Mouse (Mus musculus): ENCODE measurements around the gene Ace. TPM values are rescaled to one million over a fixed set of nuclear protein-coding genes. Genes with fewer than 3 reads are reported as not detected.

The Ace gene
- 13.6 and 16.5 TPM in 2 replicates for polyA plus RNA-seq (2012; rRNA removed)

GRCm38 (mm10) chr11:105967741-105968574, at the start of gene Ace:
Gene Ace (plus strand): TSS chr11:105967945.
- DNase-seq (ENCODE audit: low spot score) = no peak

DNA sequence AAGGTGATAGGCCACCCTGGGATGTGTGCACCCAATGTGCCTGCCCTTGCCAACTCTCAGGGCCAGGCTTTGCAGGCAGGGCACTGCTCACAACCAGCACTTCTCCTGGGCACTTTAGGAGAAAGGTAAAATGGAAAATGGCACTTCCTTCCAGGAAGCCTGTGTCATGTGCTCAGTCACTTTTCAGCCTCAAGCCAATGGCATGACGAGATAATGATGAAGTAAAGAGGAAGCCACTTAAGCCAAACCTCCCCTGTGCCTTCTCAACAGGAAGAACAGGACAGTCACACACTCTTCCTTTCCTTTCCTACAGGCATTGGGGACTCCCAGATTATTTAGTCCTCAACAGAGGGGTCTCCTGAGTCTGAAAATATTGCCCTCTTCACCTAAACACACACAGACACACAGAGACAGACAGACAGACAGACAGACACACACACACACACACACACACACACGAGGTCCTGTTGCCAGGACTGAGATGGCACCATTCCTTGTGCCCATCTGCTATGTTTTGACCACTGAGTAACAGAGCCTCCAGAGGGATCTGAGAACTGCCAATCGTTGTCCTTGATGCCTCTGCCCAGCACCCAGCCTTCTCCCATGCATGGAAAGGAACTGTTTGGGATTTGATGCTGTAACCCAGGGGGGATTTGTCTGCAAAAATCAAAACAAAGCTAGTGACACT, 47.5 kb upstream of the Ace start:
- no peak for DNase-seq (ENCODE audit: low spot score)

- DNase-seq (ENCODE audit: low spot score) = no peak
Measured at GRCm38 (mm10) chr11:105920836-105921235, 46.9 kb upstream of the Ace start.

DNA sequence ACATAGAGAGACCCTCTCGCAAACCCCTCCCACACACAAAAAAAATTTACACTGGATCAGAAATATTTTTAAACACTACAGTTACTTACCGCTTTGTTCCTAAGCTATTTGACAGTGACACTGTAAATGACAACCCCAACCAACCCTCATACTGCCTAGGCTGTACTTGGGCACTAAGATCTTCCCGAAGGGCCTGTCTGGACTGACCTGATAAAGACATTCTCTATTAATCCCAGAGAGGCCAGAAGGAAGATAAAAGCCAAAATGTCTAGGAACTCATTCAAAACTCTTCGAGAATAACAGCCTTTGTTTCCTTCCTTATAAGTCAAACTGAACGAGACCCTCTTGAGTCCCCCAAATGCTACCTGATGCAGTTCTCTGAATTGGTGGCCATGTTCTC, 46.5 kb upstream of the Ace start:
- DNase-seq (ENCODE audit: low spot score) = no peak

DNA sequence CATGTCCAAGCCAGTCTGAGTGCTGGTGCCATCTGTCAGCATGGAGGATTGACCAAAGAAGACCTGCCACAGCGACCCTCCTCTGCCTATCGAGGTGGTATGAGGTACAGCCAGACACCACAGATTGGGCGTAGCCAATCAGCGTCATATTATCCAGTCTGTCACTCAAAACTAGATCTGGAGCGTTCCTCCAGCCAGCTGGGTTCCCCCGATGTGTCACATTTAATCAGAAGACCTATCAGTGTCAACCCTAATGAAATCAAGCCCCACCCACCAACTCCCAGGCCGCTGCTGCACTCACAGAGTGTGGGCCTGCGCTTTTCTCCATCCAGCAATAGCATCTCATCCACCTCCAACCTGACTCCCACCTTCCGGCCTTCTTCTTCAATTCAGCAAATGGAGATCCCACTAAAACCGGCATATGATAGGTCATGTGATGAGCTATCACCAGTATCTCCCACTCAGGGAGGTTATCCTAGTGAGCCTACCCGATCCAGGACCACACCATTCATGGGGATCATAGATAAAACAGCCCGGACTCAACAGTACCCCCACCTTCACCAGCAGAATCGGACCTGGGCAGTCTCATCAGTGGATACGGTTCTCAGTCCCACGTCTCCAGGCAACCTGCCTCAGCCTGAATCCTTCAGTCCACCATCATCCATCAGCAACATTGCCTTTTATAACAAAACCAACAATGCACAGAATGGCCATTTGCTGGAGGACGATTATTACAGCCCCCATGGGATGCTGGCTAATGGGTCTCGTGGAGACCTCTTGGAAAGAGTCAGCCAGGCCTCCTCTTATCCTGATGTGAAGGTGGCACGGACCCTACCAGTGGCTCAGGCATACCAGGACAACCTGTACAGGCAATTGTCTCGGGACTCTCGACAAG, 44.7 kb upstream of the Ace start:
- DNase-seq (ENCODE audit: low spot score) = no peak

GRCm38 (mm10) chr11:105927065-105928030, 40.4 kb upstream of the Ace start:
- DNase-seq (ENCODE audit: low spot score) = no peak

DNA sequence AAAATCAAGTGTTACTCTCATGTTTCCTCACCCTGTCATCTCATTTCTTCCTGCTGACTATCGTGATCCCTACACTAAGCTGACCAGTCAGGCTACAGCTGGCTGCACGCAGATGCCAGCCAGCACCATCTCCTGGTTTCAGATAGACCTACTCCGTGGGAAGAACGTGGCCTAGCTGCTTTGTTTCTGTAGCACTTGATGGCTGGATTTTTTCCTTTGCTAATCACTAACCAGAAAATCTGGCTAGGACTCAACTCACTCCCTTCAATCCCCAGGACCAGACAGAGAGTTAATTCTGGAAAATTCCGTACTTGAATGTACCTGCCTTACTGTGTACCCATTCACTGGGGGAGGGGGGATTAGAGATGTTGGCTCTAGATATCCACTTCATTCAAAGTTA, 39.6 kb upstream of the Ace start:
- no peak for DNase-seq (ENCODE audit: low spot score)

DNA sequence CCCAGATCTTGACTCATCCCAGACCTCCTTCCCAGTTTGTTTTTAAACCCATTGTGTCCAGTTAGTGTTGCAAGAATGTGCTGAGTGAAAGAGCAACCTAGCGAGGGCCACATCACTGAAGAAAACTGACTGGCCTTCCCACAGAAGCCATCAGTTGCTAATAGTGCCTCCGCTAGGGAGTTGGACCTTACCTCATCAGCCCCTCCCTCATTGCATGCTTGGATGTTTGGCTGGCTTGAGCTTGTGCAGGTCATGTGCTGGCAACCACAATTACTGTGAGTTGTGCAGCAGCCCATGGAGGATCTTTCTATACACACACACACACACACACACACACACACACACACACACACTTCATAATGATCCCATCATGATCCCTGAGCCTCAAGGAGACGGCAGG, 36.4 kb upstream of the Ace start:
- no peak for DNase-seq (ENCODE audit: low spot score)

DNA sequence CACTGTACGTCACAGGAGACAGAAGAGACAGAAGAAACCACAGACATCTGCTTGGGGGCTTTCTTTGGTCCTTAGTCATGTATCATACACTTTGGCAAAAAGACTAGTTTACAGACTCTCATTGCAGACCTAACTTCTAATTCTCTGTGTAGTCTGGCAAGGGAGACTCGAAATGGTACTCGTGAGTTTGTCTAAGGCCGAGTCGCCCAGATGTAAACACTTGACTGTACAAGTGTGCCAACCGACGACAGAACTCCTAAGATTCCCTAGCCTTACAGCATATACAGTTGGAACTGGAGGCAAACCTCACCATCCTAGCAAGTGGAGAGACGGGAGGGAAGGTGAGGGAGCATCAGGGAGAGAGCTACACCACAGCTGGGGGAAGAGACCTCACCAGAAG, 34.0 kb upstream of the Ace start:
- no peak for DNase-seq (ENCODE audit: low spot score)

GRCm38 (mm10) chr11:105934303-105934711, 33.4 kb upstream of the Ace start:
- DNase-seq (ENCODE audit: low spot score) = no peak

DNA sequence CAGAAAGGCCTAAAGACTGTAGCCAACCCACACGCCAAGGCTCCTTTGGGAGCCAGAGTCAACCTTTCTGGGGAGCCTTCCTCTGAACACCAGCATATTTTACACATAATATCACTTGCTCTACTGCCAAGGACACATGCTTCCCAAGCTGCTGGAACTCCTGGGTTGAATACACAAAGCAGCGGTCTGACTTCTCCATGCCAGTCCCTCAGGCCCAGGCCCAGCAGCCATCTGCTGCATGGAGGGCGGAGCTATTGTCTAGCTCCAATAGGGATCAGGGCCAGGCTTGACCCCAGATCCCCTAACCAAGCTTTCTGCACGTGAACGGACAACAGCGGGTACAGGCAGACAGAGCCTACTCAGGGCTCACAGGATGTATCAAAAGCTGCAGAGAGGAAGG, 32.9 kb upstream of the Ace start:
- no peak for DNase-seq (ENCODE audit: low spot score)

- DNase-seq (ENCODE audit: low spot score) = no peak
Measured at GRCm38 (mm10) chr11:105935496-105935895, 32.2 kb upstream of the Ace start.

DNA sequence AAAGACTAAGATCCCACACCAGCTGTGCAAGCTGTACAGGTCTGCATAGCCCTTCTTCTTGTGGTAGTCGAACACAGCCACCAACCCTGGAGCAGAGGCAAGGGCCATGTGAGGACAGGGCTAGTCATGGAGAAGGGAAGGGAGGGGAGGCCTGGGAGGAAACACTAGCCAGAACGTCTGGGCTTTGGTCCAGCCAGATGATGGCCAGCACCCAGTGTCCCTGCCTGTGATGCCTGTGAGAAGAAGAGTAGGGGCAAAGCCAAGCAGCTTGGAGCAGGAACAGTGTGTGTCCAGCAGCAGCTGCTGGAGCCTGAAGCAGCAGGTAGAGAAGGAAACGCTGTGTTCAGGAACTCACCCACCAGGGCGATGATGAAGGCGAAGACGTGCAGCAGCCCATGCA, 31.5 kb upstream of the Ace start:
- DNase-seq (ENCODE audit: low spot score) = no peak

GRCm38 (mm10) chr11:105936974-105937373, 30.8 kb upstream of the Ace start:
- DNase-seq (ENCODE audit: low spot score) = no peak

DNA sequence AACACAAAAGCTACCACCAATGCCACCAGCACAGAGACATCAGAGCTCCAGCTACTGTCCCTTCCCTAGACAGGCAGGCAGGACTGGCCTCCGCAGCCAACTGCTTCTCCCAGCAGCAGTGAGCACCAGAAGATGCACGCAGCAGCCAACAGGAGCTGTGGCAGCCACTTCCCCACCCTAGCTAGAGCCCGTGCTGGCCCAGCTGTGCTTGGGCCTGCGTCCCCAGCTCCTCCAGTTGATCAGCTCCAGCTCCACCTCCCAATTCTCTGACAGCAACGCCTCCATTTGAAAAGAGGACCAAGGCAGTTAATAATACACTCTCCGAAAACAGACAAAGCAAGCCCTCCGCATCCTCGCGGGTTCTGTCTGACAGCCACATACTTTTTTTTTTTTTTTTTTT, 29.0 kb upstream of the Ace start:
- DNase-seq (ENCODE audit: low spot score) = no peak

DNA sequence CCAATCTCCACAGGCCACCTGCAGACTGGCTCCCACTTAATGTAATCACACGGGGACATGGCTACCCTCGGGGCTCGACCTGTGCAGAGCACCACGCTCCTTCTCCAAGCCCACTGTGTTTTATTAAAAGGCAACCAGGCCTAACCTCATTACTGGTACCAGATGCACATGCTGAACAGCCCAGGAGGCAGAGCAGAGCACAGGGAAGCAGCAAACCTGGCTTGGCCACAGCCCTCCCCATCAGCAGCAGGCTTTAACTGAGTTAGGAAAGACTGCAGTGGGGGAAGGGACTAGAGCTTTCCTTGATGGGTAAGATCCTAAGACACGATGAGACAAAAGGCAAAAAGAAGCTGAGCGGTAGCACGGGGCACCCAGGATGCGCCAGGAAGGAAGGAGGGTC, 25.8 kb upstream of the Ace start:
- no peak for DNase-seq (ENCODE audit: low spot score)

GRCm38 (mm10) chr11:105943133-105944102, 24.3 kb upstream of the Ace start:
- peak; percentile 34 for DNase-seq (ENCODE audit: low spot score)

GRCm38 (mm10) chr11:105944126-105944621, 23.6 kb upstream of the Ace start:
- DNase-seq (ENCODE audit: low spot score) = peak; percentile 63

DNA sequence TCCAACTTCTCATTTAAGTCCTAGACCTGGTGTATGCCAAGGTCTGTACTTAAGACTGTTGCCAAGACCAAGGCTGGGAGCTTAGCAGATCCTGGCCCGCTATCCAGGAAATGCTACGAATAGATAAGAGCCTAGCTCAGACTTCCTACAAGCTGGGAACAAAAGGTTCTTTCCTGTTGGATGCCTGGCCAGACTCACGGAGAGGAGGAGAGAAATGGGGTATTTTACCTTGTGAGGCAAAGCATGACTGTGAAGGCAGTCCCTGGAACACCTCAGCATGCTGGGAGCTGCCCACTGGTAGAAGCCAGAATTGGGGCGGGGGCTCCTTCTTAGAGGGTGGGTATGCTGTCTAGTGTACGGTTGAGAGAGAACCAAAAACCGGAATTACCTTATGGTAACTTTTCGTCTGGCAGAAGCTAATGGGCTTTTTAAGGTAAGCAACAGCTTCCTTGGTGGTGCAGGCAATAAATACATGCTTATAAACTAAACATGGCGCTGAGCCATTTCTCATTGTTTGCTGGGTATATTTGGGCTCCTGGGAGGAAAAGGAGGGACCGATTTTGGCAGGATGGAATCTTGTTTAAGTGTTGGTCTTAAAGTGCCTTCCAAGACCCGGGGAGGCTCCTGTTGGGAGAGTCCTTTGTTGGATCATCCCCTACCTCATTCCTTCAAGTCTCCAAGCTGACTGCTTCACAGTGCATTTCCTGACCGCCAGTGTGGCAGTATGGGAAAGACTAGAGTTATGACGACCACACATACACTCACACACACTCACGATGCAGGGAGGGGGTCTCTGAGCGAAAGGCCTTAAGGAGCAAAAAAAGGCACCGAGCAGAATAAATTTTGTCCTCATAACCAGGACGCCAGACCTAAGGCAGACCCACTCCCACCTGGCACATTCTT, 22.7 kb upstream of the Ace start:
- DNase-seq (ENCODE audit: low spot score) = no peak

All from urinary bladder, adult 2 months (tissue).